Mouse (Mus musculus) limb, embryonic 10.5 days (tissue): ENCODE results near the gene Eif6. TPM values are rescaled to one million over a fixed set of nuclear protein-coding genes. Genes with fewer than 3 reads are reported as not detected.

Experiments used
- DNase-seq: peaks from one replicate; pipeline ENCODE4 v3.0.0-alpha.2; 2017; ENCODE audit warnings: low spot score
- H3K27ac ChIP-seq: fragments of 300-500 bp; sonication (generic); 2 replicates; pipeline ENCODE4 v1.5.1; 2016; ENCODE audit warnings: mild to moderate bottlenecking
- H3K27me3 ChIP-seq: fragments of 300-500 bp; sonication (generic); 2 replicates; pipeline ENCODE4 v1.6.1; 2016; ENCODE audit warnings: low read depth, mild to moderate bottlenecking; ENCODE audit not compliant: poor library complexity, severe bottlenecking
- H3K36me3 ChIP-seq: fragments of 300-500 bp; sonication (generic); 2 replicates; pipeline ENCODE4 v1.6.1; 2016; ENCODE audit warnings: mild to moderate bottlenecking, moderate library complexity
- H3K4me1 ChIP-seq: fragments of 300-500 bp; sonication (generic); 2 replicates; pipeline ENCODE4 v1.6.1; 2016
- H3K4me3 ChIP-seq: fragments of 300-500 bp; sonication (generic); 2 replicates; pipeline ENCODE4 v1.5.1; 2016; ENCODE audit warnings: mild to moderate bottlenecking, moderate library complexity
- H3K9me3 ChIP-seq: fragments of 300-500 bp; sonication (generic); replicated peaks from 2 replicates; pipeline ENCODE4 v1.6.1; 2016; ENCODE audit warnings: mild to moderate bottlenecking
- WGBS: fragments of 180-500 bp; shearing (Covaris S2); methylation state at CpG from one replicate; pipeline ENCODE4 v1.1.7; 2016; 5-methylcytosine and 5-hydroxymethylcytosine counted together
- polyA plus RNA-seq: library from polyadenylated mRNA; unstranded; fragments of >200 nt; fragmentation: Nextera tagmentation; extraction: Ambion mirVana; gene quantifications from 2 replicates; pipeline ENCODE4 v1.2.1, GENCODE M21; 2016

Eif6 gene
- polyA plus RNA-seq, 1 experiment from 2014 or later: 250 TPM

GRCm38 (mm10) chr2:155775685-155776263, 51.0 kb downstream of the Eif6 start:
- peak; percentile 89 for DNase-seq
- Histone ChIP-seq H3K4me1 (peaks cover 10% of the 10 kb centered on the region), H3K9me3 (no peaks in the 10 kb centered on the region), H3K27me3 (peaks cover 67% of the 10 kb centered on the region), H3K36me3 (no peaks in the 10 kb centered on the region), H3K27ac (no peak overlapping the region), H3K4me3 (peak overlapping the region; percentile 63)
- WGBS: 4% methylated on average over 44 of the region's 44 CpGs

- 27% methylated on average over 100 of the region's 100 CpGs for WGBS
- no peaks in the 10 kb centered on the region for H3K36me3 ChIP-seq
- peaks cover 67% of the 10 kb centered on the region for H3K27me3 ChIP-seq
- DNase-seq: peak; percentile 38
- peak within 1 kb of the TSS; percentile 63 for H3K4me3 ChIP-seq
- H3K27ac ChIP-seq: no peak within 1 kb of the TSS
- peaks cover 10% of the 10 kb centered on the region for H3K4me1 ChIP-seq
- no peaks in the 10 kb centered on the region for H3K9me3 ChIP-seq
Observed at GRCm38 (mm10) chr2:155774927-155775684, 51.6 kb downstream of the Eif6 start, which contains the start of gene Mmp24. Gene Mmp24, plus strand, starts transcription at chr2:155775342.

GRCm38 (mm10) chr2:155774261-155774926, 52.3 kb downstream of the Eif6 start:
- H3K4me3 ChIP-seq: peak overlapping the region; percentile 63
- no peaks in the 10 kb centered on the region for H3K9me3 ChIP-seq
- 63% methylated on average over 11 of the region's 11 CpGs for WGBS
- H3K36me3 ChIP-seq: no peaks in the 10 kb centered on the region
- H3K4me1 ChIP-seq: peaks cover 10% of the 10 kb centered on the region
- H3K27me3 ChIP-seq: peaks cover 67% of the 10 kb centered on the region
- no peak overlapping the region for H3K27ac ChIP-seq
- DNase-seq: no peak

GRCm38 (mm10) chr2:155773664-155774063, 53.1 kb downstream of the Eif6 start:
- H3K9me3 ChIP-seq: no peaks in the 10 kb centered on the region
- 71% methylated on average over 4 of the region's 4 CpGs for WGBS
- peaks cover 10% of the 10 kb centered on the region for H3K4me1 ChIP-seq
- no peak for DNase-seq
- H3K27ac ChIP-seq: no peak overlapping the region
- peaks cover 64% of the 10 kb centered on the region for H3K27me3 ChIP-seq
- no peaks in the 10 kb centered on the region for H3K36me3 ChIP-seq
- H3K4me3 ChIP-seq: no peak overlapping the region

Other genes starting within 250 kb of the Eif6 start
- gene Gss, start 234.1 kb downstream of the Eif6 start, polyA plus RNA-seq: 24.3 and 25.1 TPM in 2 replicates
- 0.36 and 0.63 TPM in 2 replicates for gene Myh7b, start 215.7 kb downstream of the Eif6 start, polyA plus RNA-seq
- gene Trpc4ap, start 134.5 kb downstream of the Eif6 start, polyA plus RNA-seq: 125 and 141 TPM in 2 replicates
- 22.1 and 26.6 TPM in 2 replicates for gene Edem2, start 97.5 kb downstream of the Eif6 start, polyA plus RNA-seq
- not detected in 2 replicates for gene Gm17581, start 91.1 kb downstream of the Eif6 start, polyA plus RNA-seq
- 0.87 and 1.9 TPM in 2 replicates for gene Procr, start 75.8 kb downstream of the Eif6 start, polyA plus RNA-seq
- gene Mmp24, start 51.6 kb downstream of the Eif6 start, polyA plus RNA-seq: 0.05 TPM in 1 of 2 replicates, not detected in the other
- gene BC029722, start 7.5 kb downstream of the Eif6 start, polyA plus RNA-seq: 8.0 and 8.2 TPM in 2 replicates
- 0.31 and 0.39 TPM in 2 replicates for gene Fam83c, start 7.9 kb upstream of the Eif6 start, polyA plus RNA-seq
- 78.6 and 83.1 TPM in 2 replicates for gene Uqcc1, start 103.4 kb upstream of the Eif6 start, polyA plus RNA-seq
- gene Gm15557, start 113.8 kb upstream of the Eif6 start, polyA plus RNA-seq: 0.13 and 0.18 TPM in 2 replicates
- gene Gdf5, start 118.4 kb upstream of the Eif6 start, polyA plus RNA-seq: 1.4 and 8.1 TPM in 2 replicates
- 28.7 and 34.3 TPM in 2 replicates for gene Cep250, start 129.5 kb upstream of the Eif6 start, polyA plus RNA-seq
- gene 6430550D23Rik, start 181.1 kb upstream of the Eif6 start, polyA plus RNA-seq: 1.2 and 1.5 TPM in 2 replicates
- 191 TPM in 2 replicates for gene Ergic3, start 181.1 kb upstream of the Eif6 start, polyA plus RNA-seq
- gene Fer1l4, start 226.0 kb upstream of the Eif6 start, polyA plus RNA-seq: not detected in 2 replicates
- 5.6 and 5.9 TPM in 2 replicates for gene Spag4, start 238.2 kb upstream of the Eif6 start, polyA plus RNA-seq